ENCODE assay signal across 25 mouse cellular contexts in the genomic region with DNA sequence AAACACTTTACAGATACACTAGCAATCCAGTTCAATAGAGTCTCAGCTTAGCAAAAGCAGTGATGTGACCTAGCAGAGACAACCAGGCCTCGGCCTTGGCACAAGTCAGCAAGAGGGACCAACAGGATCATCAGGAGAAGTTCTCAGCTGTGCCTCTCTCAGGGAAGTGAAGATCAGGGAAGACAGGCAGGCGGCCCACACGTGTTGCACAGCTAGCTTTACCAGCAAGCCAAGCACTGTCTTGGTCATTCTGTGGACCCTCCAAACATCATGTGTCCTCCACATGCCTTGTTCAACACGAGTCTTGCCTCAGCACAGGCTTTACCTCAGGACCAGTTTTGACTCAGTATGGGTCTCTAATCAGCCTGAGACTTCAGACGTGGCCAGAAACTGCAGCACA.
"Had no signal": no experiment of that assay in that cellular context is flagged by ENCODE, and none has a peak within 500 bp of the region (broad histone marks: within the 10 kb centered on the region; RNA-seq: fewer than 3 reads in every experiment).

No protein-coding gene starts in this region.

- H3K4me1 ChIP-seq: limb, embryonic 10.5 days; limb, embryonic 12.5 days; limb, embryonic 13.5 days; limb, embryonic 15.5 days; liver, embryonic 13.5 days; liver, embryonic 15.5 days; midbrain, embryonic 10.5 days; midbrain, embryonic 12.5 days; neural tube, embryonic 12.5 days had no signal

- DNase-seq: left cerebral cortex, postnatal 4 days; liver; liver, embryonic 13.5 days; liver, postnatal 0 days; lung, adult 2 months; lung, embryonic 14.5 days; lung, postnatal 14 days; midbrain, embryonic 14.5 days had no signal

- H3K9me3 ChIP-seq: limb, embryonic 10.5 days; limb, embryonic 12.5 days; limb, embryonic 13.5 days; limb, embryonic 15.5 days; liver, embryonic 12.5 days; liver, embryonic 13.5 days; liver, embryonic 15.5 days; lung, embryonic 15.5 days; midbrain, embryonic 10.5 days; midbrain, embryonic 12.5 days; midbrain, embryonic 13.5 days; midbrain, embryonic 15.5 days; neural tube, embryonic 12.5 days; neural tube, embryonic 13.5 days had no signal

- ATAC-seq: liver, embryonic 12.5 days; liver, postnatal 0 days; midbrain, embryonic 13.5 days; midbrain, embryonic 15.5 days; midbrain, embryonic 16.5 days had no signal

- H3K27ac ChIP-seq: limb, embryonic 10.5 days; limb, embryonic 12.5 days; limb, embryonic 13.5 days; limb, embryonic 15.5 days; liver, embryonic 12.5 days; liver, embryonic 13.5 days; liver, embryonic 14.5 days; liver, embryonic 15.5 days; lung, embryonic 15.5 days; macrophage; midbrain, embryonic 10.5 days; midbrain, embryonic 12.5 days; midbrain, embryonic 13.5 days; midbrain, embryonic 15.5 days; neural tube, embryonic 12.5 days; neural tube, embryonic 13.5 days had no signal

- H3K27me3 ChIP-seq: limb, embryonic 12.5 days; limb, embryonic 13.5 days; limb, embryonic 15.5 days; liver, embryonic 12.5 days; liver, embryonic 13.5 days; liver, embryonic 15.5 days; lung, embryonic 15.5 days; midbrain, embryonic 12.5 days; midbrain, embryonic 13.5 days; midbrain, embryonic 15.5 days; neural tube, embryonic 12.5 days; neural tube, embryonic 13.5 days had no signal

- H3K4me3 ChIP-seq: limb, embryonic 10.5 days; limb, embryonic 12.5 days; limb, embryonic 13.5 days; limb, embryonic 15.5 days; liver, embryonic 12.5 days; liver, embryonic 13.5 days; liver, embryonic 15.5 days; lung, embryonic 15.5 days; midbrain, embryonic 10.5 days; midbrain, embryonic 12.5 days; midbrain, embryonic 13.5 days; midbrain, embryonic 15.5 days; myocyte; neural tube, embryonic 12.5 days; neural tube, embryonic 13.5 days had no signal

- H3K36me3 ChIP-seq: limb, embryonic 10.5 days; limb, embryonic 12.5 days; limb, embryonic 13.5 days; limb, embryonic 15.5 days; liver, embryonic 12.5 days; liver, embryonic 13.5 days; liver, embryonic 15.5 days; lung, embryonic 15.5 days; midbrain, embryonic 10.5 days; midbrain, embryonic 12.5 days; midbrain, embryonic 13.5 days; midbrain, embryonic 15.5 days; neural tube, embryonic 12.5 days; neural tube, embryonic 13.5 days had no signal
